Mouse (Mus musculus): Measurements from ENCODE around the gene Gps2.

- no peak for TF ChIP-seq POLR2A (IDR thresholded peaks at IDR 0.05; ENCODE audit: borderline replicate concordance, extremely low read depth, insufficient read depth, insufficient read length, poor library complexity, severe bottlenecking)
- TF ChIP-seq CTCF (IDR thresholded peaks at IDR 0.05; ENCODE audit: borderline replicate concordance, extremely low read depth, insufficient read depth, insufficient read length): no peak
These were observed 24.8 kb downstream of the Gps2 start for GRCm38 (mm10) chr11:69938401-69938979.
